Mouse (Mus musculus): ENCODE measurements around the gene Gm2888.
"Not testable (repeated sequence)": the region's sequence is repeated elsewhere in the genome, so short reads cannot be mapped to it uniquely, and the experiment has no call there.

Gm2888 gene

GRCm38 (mm10) chr14:3029702-3030101 lies at the start of gene Gm2888:
Gene Gm2888 (plus strand): TSS chr14:3030002.
- DNase-seq (ENCODE audit: low spot score): not testable (repeated sequence)

GRCm38 (mm10) chr14:3048727-3049512 lies 19.1 kb downstream of the Gm2888 start, which contains the start of gene Gm2897:
Gene Gm2897 (plus strand): TSS chr14:3049285.
- DNase-seq (ENCODE audit: low spot score): not testable (repeated sequence)

GRCm38 (mm10) chr14:3049513-3049800 lies 19.7 kb downstream of the Gm2888 start:
- DNase-seq (ENCODE audit: low spot score): not testable (repeated sequence)

- not testable (repeated sequence) for DNase-seq (ENCODE audit: low spot score)
Observed at GRCm38 (mm10) chr14:3050087-3050486, 20.3 kb downstream of the Gm2888 start.

Measured in c-Kit-positive CD71-positive TER-119-positive erythroid progenitor cells, embryonic 14.5 days (primary cell).